Mouse (Mus musculus) CH12.LX (cell line): ENCODE data around the gene Pde8a.

Experiments
- CTCF ChIP-seq, 2 experiments: IDR thresholded peaks in 1 of 2; conservative IDR thresholded peaks in 1 of 2; 2 replicates each; pipeline ENCODE4 v1.5.1; 2011 to 2012; ENCODE audit warnings: low read depth in 2 of 2, low read length in 2 of 2, improper control_type of control experiment in 1 of 2, inconsistent platforms in 1 of 2, mild to moderate bottlenecking in 1 of 2, moderate library complexity in 1 of 2
- HCFC1 ChIP-seq: IDR thresholded peaks from 2 replicates; pipeline ENCODE4 v1.6.1; 2012; ENCODE audit warnings: low read depth, mild to moderate bottlenecking, inconsistent platforms, low read length, improper control_type of control experiment
- NELFE ChIP-seq: IDR thresholded peaks from 2 replicates; pipeline ENCODE4 v1.6.1; 2011; ENCODE audit warnings: low read depth, low read length, improper control_type of control experiment
- NRF1 ChIP-seq: IDR thresholded peaks from 2 replicates; pipeline ENCODE4 v1.6.1; 2014; ENCODE audit warnings: low read depth, mild to moderate bottlenecking, inconsistent platforms, low read length, improper control_type of control experiment, moderate library complexity
- POLR2A ChIP-seq: IDR thresholded peaks from 2 replicates; pipeline ENCODE4 v1.6.1; 2011; ENCODE audit warnings: low read depth, mild to moderate bottlenecking, improper control_type of control experiment, low read length
- USF2 ChIP-seq: conservative IDR thresholded peaks from 2 replicates; pipeline ENCODE4 v1.6.1; 2011; ENCODE audit warnings: low read depth, low read length, improper control_type of control experiment

DNA sequence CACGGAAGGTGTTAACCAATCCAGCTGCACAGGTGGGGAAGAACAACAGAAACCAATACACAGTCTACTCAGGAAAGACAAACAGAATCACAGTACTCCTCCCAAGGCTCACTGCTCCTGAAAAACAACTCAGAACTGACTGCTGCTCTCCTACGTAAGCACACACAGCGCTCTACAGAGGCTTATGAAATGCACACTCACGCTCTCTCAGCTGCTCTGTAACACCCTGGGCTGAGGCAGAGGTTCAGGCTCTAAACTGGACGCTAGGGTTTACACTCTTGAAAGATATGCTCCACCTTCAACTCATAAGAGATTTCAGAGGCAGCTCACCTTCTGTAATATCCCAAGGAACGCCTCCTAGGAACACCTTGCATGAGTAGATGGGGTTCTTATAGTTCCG, 143.6 kb downstream of the Pde8a start:
- TF ChIP-seq USF2 (no peak), NELFE (no peak), HCFC1 (no peak), CTCF (conservative IDR thresholded peaks at IDR 0.05 in 1 of 2, IDR thresholded peaks at IDR 0.05 in 1 of 2; ENCODE audit: low read depth in 2 of 2, low read length in 2 of 2) (no peak), POLR2A (no peak), NRF1 (no peak)
